Mouse (Mus musculus) layer of hippocampus, postnatal 14 days (tissue): ENCODE results near the gene Igfbp6. TPM values are rescaled to one million over a fixed set of nuclear protein-coding genes. Genes with fewer than 3 reads are reported as not detected.

Source experiments
- DNase-seq, 2 experiments: peaks; one replicate each; pipeline ENCODE4 v3.0.0; 2021 to 2022; ENCODE audit warnings: low spot score in 2 of 2, mixed read lengths in 1 of 2
- total RNA-seq, 2 experiments: library from RNA; stranded (reverse); gene quantifications; 2 replicates each; pipeline ENCODE4 v1.2.3; 2021

Igfbp6 gene
- total RNA-seq, 2 experiments from 2014 or later = 3.0 to 4.0 TPM

DNA sequence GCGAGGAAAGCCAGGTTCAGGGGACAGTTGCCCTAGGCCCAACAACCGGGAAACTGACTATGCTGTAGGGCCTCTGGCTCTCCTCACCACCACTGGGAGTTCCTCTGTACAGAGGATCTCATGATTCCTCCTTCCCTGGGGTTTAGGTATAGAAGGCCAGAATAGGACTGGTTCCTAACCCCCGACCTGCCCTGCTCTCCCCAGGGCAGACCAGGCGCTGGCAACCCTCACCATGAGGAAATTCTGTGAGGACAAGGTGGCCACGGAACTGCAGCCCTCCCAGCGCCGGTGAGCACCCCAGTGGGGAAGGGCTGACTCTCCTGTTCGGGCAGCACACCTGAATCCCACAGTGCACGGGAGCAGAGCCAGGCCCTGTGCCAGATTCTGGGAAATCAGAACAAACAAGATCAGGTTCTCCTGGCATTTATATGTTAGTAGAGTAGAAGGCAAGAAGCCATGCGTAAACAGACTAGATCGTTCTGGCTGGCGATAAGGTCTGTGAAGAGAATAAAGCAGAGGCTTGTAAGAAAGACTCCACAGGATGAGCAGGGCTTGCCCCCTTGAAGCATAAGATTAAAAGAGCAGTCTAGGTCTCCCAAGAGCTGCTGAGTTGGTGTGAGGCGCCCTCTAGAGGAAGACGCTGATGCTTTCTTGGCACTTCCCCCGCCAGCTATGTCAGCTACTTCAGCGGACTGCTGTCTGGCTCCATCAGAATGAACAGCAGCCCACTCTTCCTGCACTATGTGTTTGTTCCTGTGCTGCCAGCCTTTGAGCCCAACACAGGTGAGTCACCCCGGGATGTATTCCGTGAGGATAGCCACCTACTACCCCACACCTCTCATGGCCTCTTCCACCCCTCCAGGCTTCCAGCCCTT is 35.3 kb upstream of the Igfbp6 start:
- DNase-seq = peak; percentile 78 to 83

DNA sequence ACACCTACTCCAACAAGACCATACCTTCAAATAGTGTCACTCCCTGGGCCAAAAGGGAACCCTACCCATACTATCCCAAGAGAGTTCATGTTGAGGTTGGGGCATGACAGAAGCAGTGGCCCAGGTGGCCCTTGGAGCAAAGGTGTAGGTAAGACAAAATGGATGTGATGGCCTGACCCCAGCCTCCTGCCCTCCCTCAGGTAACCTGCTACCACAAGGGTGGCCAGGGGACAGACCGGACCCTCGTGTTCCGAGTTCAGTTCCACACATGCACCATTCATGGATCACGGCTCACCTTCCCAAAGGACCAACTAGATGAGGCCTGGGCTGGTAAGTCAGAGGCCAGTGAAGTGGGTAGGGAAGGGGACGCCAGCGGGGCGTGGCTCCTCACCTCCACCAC is 33.9 kb upstream of the Igfbp6 start:
- DNase-seq = no peak

DNA sequence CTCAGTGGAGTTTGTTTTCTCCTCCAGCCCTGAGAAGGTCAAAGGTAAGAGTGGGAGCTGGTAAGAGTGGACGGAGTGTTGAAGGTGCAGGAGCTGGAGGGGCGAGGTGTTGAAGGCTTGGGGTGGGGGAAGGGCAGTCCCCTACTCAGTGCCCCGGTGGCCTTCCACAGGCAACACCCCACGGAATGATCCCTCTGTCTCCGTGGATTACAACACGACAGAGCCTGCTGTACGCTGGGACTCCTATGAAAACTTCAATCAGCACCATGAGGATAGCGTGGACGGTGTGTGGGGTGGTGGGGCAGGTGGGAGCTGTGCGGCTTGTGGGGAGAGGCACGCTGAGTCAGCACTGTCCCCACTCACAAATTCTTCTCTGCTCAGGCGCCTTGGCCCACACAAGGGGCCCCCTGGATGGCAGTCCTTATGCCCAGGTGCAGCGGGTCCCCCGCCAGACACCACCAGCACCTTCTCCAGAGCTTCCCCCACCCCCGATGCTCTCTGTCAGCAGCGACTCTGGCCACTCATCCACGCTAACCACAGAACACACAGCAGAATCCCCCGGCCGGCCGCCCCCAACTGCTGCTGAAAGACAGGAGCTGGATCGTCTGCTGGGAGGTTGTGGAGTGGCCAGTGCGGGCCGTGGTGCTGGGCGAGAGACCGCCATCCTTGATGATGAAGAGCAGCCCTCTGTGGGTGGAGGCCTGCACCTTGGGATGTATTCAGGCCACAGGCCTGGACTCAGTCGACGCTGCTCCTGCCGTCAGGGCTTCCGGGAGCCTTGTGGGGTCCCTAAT is 33.3 kb upstream of the Igfbp6 start:
- no peak for DNase-seq

DNA sequence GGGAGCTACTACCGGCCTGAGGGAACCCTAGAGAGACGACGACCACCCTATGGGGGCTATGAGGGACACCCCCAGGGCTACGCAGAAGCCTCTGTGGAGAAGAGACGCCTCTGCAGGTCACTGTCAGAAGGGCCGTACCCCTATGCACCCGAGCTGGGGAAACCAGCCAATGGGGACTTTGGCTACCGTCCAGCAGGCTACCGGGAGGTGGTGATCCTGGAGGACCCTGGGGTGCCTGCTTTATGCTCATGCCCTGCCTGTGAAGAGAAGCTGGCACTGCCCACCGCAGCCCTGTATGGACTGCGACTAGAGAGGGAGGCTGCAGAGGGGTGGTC is 32.7 kb upstream of the Igfbp6 start:
- no peak for DNase-seq

DNA sequence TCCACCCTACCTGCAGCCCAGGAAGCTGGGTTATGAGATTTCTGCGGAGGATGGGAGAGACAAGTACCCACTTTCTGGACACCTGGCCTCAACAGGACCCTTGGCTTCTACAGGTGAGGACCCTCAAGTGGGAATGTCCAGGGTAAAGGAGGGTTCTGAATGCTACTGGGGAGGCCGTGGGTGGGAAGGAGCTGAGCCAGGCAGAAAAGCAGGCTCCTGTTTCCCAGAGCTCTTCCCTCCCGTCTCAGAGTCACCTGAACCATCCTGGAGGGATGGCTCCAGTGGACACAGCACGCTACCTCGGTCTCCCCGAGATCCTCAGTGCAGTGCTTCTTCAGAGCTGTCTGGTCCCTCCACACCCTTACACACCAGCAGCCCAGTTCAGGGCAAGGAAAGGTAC is 32.0 kb upstream of the Igfbp6 start:
- no peak for DNase-seq

DNA sequence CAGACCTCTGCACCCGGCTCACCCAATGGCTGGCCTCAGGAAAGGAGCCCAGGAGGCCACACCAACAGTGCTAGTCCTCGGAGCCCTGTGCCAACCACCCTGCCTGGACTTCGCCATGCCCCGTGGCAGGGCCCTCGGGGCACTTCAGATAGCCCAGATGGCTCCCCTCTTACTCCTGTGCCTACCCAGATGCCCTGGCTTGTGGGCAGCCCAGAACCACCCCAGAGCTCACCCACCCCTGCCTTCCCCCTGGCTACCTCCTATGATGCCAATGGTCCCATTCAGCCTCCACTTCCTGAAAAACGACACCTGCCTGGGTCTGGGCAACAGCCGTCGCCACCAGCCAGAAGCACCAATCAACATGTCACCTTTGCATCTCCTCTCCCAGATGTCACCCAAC is 31.3 kb upstream of the Igfbp6 start:
- DNase-seq = no peak

DNA sequence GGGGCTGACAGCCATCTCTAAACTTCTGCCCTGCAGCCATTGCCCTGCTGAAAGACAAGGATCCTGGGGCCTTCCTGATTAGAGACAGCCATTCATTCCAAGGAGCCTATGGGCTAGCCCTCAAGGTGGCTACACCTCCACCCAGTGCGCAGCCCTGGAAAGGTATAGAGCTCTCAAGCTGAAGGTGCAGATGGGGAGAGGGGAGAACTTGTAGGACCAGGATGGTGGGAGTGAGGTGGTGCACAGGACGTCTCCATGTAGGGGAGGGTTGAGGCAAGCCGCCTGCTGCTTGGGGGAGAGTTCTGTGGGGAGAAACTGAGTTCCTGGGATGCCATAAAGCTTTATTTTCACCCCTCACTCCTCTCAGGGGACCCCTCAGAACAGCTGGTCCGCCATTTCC is 30.5 kb upstream of the Igfbp6 start:
- DNase-seq = no peak

DNA sequence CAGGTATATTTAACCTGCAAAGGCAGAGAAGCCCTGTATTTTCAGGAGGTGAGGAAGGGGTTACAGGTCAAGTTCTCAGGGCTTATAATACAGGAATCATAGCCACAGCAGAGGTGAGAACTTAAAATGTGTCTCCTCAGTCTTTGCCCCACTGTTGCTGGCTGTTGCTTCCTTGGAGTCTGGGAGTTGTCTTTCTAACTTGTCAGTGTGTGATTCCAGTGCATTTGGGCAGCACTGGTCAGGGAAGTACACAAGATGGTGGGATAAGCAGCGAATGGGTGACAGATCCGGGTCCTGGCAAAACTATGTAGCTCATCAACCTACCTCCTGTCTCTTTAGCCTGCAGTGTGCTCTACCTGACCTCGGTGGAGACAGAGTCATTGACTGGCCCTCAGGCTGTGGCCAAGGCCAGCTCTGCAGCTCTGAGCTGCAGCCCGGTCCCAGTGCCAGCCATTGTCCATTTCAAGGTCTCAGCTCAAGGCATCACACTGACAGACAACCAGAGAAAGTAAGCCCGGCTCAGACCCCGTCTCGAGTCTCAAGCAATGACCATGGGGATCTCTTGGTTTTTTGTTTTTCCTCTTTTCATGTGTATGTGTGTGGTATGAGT is 29.4 kb upstream of the Igfbp6 start:
- no peak for DNase-seq

DNA sequence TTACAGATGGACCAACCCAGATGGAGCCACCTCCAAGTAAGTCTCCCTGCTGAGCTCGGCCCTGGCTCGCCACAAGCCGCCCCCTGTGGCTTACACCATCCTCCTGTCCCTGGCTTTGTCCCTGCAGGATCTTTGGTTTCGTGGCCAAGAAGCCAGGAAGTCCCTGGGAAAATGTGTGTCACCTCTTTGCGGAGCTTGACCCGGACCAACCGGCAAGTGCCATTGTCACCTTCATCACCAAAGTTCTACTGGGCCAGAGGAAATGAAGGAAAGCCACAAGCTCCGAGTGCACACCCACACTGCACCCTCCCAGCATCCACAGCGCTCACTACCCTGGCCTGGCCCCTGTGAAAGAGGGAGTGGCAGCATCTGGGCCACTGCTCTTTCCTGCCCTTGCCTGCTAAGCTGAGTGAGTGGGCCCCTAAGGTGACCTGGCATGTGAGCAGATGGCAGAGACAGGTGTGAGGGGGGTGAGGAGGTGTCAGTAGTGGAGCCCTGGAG is 28.4 kb upstream of the Igfbp6 start:
- DNase-seq = no peak

DNA sequence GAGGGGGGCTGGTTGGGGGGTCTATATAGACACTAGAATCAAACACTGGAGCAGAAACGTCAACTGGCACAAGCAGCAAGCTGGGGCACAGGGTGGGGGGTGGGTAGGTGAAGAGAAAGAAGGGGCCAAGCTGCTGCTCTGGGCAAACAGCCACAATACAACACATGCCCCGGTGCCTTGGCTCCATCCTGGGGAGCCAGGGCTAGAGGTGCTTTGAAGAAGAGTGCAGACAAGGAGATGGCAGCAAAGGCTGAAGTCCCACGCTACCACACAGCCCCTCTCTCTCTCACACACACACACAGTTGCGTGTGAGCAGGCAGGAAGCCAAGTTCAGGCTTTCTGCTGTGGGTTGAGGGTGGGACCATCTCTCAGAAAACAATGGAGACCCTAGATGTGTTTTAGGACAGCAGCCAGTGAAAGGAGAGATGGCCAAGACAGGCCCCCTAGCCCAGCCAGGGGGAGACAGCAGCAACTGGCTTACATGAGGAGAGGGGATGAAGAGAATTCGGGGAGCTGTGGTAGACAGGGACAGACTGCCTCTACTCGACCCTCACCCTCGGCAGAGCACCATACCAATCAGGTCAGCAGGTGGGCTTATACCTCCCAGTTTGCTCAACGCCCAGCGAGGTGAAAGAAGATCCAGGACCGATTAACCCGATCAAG is 27.3 kb upstream of the Igfbp6 start:
- DNase-seq = no peak

DNA sequence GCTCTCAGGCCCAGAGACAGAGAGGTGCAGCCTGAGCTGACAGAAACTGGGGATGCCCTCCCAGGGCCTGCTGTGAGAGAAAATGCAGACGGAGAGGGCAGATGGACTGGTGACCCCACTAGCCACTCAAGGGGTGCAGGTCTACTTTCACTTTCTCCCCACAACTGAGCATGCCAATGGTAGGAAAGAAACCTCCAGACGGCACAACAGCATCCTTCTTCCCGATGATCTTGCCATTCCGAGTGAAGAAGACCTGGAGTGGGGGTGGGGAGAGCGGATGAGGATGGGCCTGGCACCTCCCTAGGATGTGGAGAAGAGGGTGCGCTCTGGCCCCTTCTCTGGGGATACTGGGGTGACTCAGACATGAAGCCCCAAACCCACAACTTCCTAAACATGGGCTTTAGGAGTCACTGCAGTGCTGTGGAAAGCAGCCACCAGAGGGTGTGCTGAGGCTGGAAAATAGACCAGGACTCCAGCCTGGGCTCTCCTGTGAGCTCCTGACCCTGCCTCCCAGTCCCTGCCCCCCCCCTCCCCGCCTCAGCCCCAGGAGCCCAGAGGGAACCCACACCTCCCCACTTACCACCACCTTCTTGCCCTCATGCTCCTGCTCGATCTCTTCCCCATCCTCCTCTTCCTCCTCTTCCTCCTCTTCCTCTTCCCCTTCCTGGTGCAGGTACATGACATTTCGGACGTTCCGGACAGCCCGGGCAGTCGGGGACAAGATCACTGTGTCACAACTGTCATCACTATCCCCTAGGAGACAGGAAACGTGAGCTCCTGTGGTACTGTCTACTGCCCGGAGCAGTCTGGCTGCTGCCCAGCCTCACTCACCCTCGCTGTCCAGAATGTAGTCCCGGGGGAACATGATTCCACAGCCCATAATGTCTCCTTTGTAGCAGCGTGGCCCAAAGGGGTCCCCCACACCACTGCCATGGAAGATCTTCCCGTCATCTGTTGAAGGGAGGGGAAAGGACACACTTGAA is 26.4 kb upstream of the Igfbp6 start:
- DNase-seq = no peak

DNA sequence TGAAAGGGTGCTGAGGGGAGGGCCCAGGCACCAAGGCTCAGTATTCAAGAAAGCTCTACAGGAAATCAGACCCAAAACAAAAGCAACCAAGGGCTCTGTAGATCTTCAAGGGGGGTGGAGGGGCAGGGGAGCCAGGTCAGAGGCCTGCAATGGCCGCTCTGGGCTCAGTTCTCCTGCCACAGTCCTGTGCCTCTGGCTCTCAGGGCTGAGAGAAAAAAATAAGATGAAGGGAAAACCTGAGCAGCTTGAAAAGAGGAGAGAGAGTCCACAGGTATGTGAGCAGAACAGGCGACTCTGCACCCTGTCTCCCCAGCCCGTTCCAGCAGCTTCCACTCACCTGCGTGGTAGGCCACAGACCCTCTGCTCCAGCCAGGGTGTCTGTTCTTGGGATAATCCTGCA is 25.6 kb upstream of the Igfbp6 start:
- DNase-seq = no peak

DNA sequence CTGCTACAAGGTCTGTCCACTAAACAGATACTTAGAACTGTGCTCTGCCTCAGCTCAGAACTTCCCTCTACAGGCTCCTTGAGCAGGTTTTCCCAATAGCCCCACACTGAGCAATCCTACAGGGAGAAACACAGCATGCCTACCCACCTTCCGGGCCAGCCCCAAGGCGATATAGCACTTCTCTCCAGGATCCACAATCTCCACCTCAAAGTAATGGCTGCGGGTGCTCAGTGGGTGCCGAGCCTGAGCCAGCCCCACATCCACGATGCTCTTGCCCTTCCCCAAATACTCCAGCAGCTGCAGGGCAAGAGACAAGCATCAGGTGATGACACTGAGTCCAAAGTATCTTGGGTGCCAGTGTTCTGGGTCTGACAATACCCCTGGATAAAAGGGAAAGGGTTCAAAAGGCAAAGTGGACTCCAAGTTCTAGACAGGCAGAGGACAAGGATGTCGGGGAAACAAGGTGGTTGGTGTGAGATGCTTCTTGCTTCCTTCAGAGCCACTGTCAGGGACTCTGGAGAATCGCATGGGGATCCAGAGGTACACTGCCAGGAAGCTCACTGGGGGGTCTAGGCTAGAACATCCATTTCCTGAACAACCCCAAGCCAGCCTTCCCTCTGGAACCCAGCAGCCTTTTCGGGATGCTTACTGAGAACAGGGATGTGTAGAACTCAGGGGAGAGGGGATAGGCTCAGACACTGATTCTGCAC is 24.9 kb upstream of the Igfbp6 start:
- DNase-seq = no peak

DNA sequence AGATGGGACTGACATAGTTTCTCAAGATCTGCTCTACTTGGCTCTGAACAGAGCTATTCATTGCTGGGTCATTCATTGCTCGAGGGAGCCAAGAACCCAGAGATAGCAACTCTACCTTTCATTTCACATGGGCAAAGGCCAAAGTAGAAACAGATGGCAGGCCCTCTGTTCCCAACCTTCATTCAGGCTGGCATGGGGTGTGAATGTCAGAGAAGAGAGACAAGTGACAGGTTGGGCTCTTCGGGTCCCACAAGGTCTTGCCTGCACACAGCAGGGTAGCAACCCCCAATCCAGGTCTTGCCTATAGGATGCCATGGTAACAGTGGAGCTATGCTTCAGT is 24.4 kb upstream of the Igfbp6 start:
- DNase-seq = no peak

DNA sequence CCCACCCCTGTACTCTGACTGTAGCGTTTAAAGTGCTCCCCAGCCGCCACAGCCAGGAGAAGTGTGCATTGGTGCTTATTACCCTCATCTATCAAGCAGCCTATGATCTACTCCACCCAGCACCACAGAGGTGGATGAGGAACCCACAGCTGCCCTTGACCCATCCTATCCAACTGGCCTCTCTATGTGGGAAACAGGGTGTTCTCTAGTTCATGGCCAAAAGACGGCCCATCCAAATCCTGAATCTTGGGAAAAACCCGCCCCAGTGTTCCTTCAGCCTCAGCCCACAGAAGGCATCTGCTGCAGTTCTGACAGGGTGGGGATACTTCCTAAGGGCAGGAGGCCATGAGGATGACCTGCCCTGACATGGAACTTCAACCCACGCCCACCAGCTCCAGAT is 23.6 kb upstream of the Igfbp6 start:
- DNase-seq = no peak

DNA sequence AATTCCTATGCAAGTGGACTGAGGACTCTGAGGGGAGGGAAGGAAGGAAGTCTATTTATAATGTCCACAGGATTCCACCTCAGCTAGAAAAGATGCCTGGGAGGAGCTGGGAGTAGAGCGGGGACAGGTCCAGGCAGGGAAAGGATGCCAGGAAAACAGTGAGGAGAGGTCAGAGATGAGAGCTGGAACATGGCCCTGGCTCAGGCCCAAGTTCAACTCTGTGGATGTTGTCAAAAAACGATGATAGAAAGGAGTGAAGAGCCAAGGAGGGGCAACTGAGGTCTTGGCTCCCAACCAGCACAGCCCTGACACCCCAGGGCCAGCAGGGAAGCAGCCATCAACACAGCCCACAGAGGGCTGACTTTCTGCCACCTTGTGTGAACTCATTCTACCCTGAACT is 17.9 kb upstream of the Igfbp6 start:
- DNase-seq = no peak

DNA sequence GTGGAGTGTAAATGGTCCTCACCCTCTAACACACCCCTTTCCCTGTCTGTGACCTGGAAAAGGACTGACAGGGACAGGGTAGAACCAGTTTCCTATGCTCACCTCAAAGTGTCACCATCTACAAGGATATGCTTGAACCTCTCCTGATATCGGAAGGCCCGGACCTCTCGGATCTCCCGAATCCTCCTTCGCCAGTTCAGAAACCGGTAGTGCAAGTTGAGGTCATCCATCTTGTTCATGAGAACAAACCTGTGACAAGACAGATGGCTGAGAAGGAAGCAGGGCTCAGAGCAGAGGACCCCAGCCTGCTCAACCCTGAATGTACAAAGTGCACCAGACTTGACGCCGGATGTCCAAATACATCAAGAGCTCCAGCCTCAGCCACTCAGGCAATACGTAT is 10.8 kb upstream of the Igfbp6 start:
- DNase-seq = no peak

DNA sequence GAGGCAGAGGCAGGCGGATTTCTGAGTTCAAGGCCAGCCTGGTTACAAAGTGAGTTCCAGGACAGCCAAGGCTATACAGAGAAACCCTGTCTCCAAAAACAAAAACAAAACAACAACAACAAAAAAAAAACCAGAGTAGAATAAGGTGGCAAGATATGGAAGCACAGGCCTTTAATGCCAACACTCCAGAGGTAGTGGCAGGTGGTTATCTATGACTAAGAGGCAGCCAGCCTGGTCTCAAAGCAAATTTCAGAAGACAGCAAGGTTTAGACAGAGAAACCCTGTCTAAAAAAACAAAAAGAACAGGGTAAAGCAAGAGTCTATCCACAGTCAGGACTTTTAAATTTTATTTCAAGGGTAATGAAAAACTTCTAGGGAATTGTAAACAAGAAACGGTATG is 9.5 kb upstream of the Igfbp6 start:
- no peak for DNase-seq

DNA sequence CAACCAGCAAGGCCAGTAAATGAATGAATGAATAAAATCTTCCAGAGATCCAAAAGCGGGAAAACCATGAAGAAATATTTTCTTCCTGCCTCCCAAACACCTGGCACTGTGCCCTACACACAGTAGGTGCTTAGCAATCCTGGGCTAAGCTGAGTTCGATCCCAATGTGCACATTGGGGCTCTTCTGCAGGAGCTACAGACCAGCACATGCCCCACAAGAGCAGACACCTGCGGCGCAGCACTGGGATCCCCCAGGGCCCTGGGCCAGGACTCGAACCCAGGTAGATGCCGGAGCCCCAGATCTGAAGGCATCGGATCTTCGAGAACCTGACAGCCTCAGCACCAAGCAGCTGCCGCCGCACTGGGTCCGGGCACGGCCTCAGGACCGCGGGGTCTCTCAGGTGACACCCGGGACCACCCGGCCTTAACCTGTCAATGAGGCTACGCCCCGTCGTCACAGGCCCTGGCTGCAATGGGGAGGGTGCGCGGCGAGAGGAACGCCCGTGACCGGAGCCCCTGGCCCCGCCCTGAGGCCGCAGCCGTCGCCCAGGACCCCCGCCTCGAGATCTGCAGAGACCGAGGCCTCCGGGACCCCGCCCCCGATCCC is 8.5 kb upstream of the Igfbp6 start:
- no peak for DNase-seq
